Mouse (Mus musculus) embryonic stem cell, embryonic (primary cell): ENCODE measurements around the gene Syngr1.

Experiments
- CTCF ChIA-PET, 4 experiments: fragments of 300-600 bp in 2 of 4; fragments of 350-600 bp in 2 of 4; sonication (Branson Sonifier 250); formaldehyde crosslinking; loops; one replicate each; lab custom pipeline; 2022; ENCODE audit warnings: inconsistent platforms in 2 of 4; lab: Charles Lee
- POLR2A ChIA-PET, 4 experiments: fragments of 300-600 bp in 2 of 4; fragments of 350-600 bp in 2 of 4; sonication (Branson Sonifier 250); formaldehyde crosslinking; loops; one replicate each; lab custom pipeline; 2022; ENCODE audit warnings: antibody characterized with exemption in 4 of 4, inconsistent platforms in 1 of 4; lab: Charles Lee

Syngr1 gene

DNA sequence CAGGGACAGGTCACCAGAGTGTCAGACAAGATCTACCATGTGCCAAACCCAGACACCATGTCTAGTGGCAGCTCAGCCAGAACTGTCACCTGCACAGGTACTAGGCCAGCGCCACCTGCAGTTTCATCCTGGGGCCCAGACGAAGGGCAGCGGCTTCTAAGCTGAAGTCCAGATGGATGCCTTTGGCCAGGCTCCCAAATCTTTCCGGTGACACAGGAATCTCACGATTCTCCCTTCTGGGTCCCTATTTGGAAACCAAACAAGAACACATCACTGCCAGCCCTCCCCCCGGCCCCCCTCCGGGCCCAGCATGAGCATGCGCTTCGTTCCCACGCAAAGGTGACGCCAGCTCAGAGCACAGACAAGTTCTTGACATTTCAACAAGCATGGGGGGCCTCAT, 72.1 kb downstream of the Syngr1 start:
- ChIA-PET CTCF (interaction anchor here in 2 of 4 experiments (0.8 to 1.3 kb wide), 4 partner anchors 11 to 25 kb away, joined by 3 to 6 read pairs (median 4); no protein-coding TSS in a partner anchor), POLR2A (interaction anchor here in 2 of 4 experiments (0.5 to 6.8 kb wide), 9 partner anchors 7 to 92 kb away, joined by 3 to 60 read pairs (median 5); partner anchors contain the start of genes Atf4 (in 1 of the 2) and Mgat3 (in 1 of the 2))

DNA sequence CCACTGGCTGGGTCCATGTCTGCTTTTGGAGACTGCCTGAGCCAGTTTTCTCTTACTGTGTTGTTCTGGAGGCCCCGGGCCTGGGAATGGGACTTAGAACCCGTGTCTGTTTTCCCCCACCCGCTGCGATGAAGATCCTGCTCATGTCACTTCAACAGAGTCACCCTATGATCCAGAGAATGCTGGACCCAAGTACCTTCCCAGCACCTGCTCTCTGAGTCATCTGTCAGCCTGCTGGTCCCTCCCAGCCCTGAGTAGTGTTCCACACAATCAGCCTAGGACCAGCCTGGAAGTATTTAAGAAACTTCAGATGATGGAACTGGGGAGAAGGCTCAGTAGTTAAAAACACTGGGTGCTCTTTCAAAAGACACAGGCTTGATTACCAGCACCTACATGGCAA, 72.6 kb downstream of the Syngr1 start:
- ChIA-PET CTCF (interaction anchor here in 2 of 4 experiments (0.8 to 1.3 kb wide), 4 partner anchors 11 to 25 kb away, joined by 3 to 6 read pairs (median 4); no protein-coding TSS in a partner anchor), POLR2A (interaction anchor here in 3 of 4 experiments (0.5 to 6.8 kb wide), 16 partner anchors 7 to 327 kb away, joined by 3 to 60 read pairs (median 4); partner anchors contain the start of genes Atf4 (in 1 of the 3), Mgat3 (in 1 of the 3) and Mief1 (in 1 of the 3))

DNA sequence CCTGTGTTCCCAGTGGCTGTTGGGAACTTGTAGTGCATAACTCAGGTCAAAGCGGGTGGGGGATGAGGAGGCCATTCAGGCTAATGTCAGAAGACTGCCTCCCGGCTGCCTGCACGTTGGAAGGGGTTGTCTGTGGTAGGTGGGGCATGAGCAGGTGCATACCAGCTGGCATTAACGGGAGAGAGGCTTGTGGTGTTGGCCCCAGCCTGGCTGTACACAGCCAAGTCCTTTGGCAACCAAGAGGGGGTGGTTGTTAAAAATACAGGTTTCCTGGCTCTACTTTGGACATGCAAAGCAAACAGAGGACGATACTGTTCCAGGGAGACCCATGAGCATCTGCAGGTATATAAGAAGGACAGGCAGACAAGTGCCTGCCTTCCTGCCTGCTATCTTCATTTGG, 74.3 kb downstream of the Syngr1 start:
- CTCF ChIA-PET, result no interaction called here

More for the DNA sequence above, 74.3 kb downstream of the Syngr1 start:
- POLR2A ChIA-PET, result interaction anchor here in 2 of 4 experiments (0.5 to 6.8 kb wide), 15 partner anchors 10 to 93 kb away, joined by 3 to 60 read pairs (median 4); partner anchors contain the start of genes Atf4 (in 2 of the 2), Mgat3 (in 1 of the 2) and Mief1 (in 1 of the 2)
